Mouse (Mus musculus) CD4-positive, CD25-positive, alpha-beta regulatory T cell, adult 4 months (primary cell): ENCODE data around the gene Myadml2. TPM values are rescaled to one million over a fixed set of nuclear protein-coding genes. Genes with fewer than 3 reads are reported as not detected.
"Not testable (repeated sequence)": the region's sequence is repeated elsewhere in the genome, so short reads cannot be mapped to it uniquely, and the experiment has no call there.

Experiments used
- ATAC-seq: one replicate; pipeline ENCODE4 v1.8.0; 2017
- polyA plus RNA-seq, 2 experiments: library from polyadenylated mRNA; unstranded; fragments of 100-300 nt; shearing (Covaris generic); gene quantifications; one replicate each; pipeline ENCODE4 v1.2.1; 2017

The Myadml2 gene
- not detected for polyA plus RNA-seq

DNA sequence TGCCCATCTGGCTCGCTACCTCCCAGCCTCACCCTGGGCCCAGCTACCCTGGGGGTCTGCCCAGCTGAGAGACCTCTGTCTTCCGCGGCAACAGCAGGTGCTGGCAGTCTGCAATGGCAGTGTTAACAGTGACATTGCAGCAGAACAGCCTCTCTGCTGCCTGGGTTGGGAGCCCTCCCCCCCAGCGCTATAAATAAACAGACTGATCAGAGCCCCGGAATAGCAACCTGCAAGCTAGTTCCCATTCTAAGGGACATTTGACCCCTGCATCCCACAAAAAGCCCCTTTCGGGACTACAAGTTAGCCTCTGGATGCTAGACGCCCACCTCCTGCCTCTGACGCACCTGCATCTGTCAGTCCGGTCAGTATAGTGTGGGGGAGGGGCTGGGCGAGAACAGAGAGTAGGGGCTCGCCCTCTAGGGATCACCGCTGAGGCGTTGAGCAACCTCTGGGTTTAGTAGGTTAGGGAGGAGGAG lies at the start of gene Myadml2:
Gene Myadml2 (minus strand): TSS at position 158 of the 476 bp plus-strand sequence.
- ATAC-seq = no peak

DNA sequence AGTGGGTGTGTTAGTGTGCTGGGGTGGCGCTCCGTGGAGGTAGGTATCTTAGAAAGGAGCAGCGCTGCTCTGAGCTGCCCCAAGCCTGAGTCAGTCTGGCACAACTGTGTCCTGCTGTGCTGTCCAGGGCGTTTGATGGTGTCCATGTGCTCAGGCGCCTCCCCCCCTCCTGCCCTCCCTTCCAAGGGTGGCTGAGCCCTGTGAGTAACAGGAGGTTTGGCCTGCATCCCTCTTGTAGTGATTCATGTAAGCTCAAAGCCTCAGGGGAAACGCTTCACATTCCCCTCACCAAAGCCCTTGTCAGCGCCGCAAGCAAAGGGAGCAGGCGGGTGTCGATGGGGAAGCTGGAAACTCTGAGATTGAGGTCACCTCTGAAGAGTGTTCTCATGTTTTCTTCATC lies 49.8 kb upstream of the Myadml2 start:
- no peak for ATAC-seq

DNA sequence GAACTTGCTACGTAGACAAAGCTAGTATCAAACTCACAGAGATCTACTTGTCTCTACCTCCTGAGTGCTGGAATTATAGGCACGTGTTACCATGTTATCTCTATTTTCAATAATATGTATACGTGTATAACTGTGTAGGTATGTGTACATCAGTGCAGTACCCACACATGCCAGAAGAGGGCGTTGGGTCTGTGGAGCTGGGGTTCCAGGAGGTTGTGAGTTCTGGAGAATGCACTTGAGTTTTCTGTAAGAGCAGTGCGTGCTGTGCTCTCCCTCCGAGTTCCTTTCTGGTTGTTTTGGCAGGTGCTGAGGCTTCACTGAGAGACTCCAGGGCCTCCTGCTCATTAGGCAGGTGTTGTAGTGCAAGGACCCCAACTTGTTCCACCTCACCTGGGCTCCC lies 48.6 kb upstream of the Myadml2 start:
- no peak for ATAC-seq

DNA sequence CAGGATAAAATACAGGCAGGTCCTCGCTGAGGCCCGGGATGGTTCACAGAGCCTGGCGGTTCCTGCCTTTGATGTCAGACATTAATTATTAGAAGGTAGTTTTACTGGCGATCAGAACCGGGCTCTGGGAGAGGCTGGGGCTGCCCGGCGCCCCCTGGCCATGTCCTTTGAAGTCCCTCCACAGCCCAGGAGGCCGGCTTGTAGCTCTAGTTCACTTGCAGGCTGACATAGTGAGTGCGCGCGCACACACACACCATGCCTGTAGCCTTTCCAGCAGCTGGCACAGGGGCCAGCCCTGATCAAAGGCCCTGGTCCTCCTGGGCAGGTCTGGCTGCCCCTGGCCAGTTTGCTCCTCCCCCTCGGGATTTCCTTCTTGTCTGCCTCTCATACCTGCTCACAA lies 47.7 kb upstream of the Myadml2 start:
- ATAC-seq = no peak

DNA sequence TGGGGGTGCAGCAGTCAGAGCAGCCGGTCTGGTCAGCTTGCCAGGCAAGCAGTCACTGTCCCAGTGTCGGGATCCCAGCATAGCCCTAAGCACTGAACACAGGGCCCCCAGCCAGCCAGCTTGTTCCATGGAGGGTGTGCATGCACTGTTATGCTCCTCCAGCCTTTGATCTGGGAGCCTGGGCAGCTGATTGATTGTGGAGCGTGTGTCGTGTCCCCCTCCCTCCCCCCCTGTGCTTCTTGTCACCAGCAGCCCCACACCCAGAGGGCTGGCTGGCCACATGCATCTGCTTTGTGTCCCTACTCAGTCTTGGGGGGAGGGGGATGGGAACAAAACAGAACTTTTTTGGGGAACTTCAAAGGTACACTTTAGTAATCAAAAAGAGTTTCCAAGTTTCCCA lies 47.2 kb upstream of the Myadml2 start:
- no peak for ATAC-seq

DNA sequence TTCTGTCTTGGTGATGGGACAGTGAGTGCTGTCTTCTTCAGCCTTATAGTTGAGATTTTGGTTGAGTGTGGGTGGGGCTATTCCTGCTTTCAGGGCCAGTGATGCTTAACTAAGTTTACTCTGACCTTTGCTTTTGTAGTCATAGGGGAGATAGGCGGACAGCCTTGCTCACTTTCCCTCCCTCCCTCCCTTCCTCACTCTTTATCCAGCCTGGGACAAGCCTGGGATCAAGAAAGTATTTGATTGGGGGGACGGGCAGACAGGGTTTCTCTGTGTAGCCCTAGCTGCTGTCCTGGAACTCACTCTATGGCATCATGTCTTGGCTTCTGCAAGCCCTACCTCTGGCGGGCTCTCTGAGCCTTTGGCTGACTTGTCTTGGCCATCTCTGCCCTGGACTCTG lies 45.5 kb upstream of the Myadml2 start:
- ATAC-seq = no peak

DNA sequence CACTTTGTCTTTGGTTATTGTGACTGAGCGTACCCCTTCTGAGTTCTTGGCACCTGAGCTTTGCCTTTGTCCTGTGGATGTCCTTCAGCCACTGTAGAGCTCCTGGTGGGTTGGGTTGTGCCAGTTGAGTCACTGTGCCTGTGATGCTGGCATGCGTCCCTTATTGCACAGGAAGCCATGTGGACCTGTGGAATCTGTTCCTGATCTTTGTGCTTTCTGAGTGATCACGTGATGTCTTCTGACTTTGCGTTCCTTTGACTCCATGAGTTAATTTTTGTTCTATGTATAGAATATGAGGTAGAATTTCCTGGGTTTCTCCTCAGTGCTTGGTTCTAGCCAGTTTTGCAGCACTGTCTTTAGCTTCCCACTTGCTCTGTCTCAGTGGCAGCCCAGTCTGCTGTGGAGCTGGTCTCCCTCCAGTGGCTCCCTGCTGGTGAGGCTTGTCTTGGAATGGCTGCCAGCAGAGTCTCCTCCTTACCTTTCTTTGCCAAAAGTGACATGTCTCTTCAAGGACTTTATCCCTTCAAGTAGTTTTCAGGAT lies 44.6 kb upstream of the Myadml2 start:
- ATAC-seq = no peak

DNA sequence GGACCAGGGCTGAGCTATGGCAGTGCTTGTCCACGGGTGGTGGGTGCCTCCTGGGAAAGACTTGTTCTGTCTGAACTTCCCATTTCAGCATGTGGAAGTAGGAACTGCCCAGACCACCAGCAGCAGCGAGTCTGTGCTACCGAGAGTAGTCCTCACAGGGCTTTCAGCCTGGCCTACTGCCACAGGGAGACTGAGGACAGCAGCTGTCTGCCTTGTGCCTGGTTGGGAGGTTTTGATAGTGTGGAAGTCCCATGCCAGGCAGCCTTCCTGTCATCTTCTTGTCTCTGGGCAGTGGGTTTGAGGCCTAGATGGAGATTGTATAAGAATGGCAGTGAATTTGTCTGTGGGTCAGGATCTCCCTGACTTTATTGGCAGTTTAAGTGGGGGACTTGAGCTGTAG lies 41.4 kb upstream of the Myadml2 start:
- ATAC-seq = no peak

DNA sequence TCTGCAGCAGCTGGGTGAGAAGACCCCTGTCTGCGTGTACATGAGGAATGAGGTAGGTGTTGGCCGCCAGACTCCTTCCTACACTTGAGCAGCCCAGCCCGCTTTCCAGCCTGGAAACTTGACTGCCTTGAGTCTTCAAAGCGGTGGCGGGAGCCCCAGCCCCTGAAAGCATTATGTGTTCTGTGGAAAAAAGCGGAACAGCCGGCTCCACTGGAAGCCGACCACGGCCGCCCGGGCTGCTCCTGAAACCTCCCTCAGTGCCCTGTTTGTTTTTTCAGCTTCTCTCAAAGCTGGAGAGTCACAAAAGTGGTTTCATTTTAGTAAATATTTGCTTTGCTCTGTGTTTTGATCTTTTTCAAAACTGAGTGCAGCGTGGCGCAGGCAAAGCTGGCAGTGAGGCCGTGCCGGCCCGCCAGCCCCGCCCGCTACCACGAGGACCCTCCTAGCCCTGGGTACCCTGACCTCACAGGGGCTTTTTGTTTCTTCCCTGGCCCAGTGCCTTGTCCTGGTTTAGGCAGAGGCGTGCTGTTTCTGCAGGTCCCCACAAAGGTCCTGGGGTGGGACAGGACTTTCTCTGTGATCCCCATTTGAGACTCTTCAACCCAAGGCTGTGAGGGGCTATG lies 38.8 kb upstream of the Myadml2 start:
- no peak for ATAC-seq

DNA sequence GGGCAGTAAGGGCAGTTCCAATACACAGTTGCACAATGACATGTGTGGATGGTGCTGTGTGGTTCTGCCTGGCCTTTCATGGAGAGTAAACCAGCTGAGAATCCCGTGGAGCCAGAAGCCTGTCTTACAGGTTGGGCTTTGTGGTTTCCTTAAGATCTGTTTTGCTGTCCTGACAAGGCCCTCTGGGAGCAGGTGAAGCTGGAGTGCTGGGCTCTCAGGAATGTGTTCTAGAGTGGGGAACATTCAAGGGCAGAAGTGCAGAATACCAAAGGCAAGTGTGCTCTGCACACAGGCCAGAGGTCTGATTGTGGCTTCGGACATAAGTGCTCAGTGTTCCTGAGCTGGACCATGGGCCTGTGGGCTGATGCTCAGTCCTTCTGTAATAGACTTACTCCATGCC lies 36.7 kb upstream of the Myadml2 start:
- ATAC-seq = no peak

DNA sequence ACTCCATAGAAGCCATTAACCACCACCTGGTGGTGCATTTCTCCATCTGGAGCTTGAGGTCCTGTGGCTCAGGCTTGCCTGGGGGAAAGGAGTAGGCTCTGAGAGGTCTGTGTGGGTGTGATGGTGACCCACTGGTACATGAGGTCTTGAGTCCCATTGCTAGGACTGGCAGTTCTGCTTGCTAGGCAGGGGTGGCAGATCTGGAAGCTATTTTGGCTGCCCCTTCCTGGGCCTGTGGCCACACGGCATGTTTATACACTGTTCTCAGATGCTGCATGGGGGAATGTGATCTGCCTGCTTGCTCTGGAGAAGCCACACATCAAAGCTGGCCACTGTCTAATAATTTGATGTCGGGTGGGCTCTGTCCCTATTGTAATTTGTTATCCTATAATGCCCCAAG lies 36.1 kb upstream of the Myadml2 start:
- ATAC-seq = no peak

DNA sequence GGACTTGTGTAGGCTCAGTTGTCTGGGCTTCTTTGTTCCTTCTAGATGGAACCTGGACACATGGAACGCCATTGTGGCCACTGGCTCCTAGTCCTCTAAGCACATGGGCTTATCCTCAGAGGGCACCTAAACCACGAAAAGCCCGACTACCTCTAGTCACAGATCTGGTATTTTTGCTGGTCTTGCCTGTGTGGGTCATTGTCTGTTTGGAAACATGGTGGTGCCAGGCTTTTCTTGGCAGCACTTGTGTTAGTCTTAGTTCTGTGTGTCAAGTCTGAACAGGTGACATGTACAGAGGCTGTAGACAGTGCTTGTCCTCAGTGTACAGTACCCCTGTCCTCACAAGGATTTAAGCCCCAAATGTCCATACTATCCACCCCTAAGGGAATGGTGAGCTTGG lies 35.6 kb upstream of the Myadml2 start:
- ATAC-seq = no peak

DNA sequence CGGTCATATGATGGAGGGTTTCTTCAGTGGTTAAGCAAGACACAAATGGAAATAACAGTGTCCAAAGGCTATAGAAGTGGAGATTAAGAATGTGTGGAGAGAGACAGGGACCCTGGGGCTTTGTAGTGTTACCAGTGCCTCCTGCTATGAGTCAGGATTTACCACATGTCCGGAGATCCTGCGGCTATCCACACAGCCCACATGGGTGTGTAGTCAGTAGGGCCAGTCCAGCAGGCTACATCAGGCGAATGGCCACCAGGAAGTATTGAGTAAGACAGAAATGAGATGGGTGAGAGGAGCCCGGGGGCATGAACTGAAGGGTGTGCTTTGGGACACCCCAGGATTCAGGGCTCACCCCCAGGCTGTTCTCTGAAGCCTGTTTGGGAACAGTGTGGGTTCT lies 34.7 kb upstream of the Myadml2 start:
- ATAC-seq = no peak

DNA sequence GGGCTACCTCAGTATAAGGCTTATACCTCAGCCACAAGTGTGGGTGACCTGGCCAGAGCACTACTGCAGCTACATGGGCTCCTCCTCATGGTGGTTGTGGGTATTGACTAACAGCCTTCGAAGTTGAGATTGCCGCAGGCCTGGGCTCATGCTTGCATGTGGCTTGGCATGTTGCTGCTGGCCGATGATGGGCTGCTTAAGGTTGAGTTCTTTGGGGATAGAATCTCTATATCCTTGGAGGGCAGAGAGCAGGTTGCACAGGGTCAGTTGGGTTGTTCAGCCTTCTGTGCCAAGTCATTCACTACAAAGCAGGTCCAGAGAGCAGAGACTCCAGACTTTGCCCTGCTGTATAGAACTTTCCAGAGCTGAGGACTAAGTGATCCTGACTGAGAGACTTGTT lies 32.0 kb upstream of the Myadml2 start:
- peak; percentile 32 for ATAC-seq

DNA sequence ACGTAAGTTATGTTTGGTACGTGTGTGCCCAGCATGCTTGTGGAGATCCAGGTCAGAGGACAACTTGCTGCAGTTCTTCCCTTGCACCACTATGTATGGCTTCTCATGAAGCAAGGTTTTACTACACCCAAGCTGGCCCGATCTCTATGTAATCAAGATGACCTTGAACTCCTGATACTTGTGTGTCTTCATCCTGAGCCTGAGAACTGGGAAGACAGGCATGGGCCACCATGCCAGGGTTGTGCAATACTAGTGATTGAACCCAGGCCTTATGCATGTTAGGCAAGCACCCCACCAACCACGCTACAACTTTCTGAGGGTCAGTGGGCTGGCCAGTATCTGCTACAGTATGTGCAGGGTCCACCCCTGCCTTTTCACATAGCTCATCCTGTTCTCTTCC lies 29.0 kb upstream of the Myadml2 start:
- ATAC-seq = no peak

DNA sequence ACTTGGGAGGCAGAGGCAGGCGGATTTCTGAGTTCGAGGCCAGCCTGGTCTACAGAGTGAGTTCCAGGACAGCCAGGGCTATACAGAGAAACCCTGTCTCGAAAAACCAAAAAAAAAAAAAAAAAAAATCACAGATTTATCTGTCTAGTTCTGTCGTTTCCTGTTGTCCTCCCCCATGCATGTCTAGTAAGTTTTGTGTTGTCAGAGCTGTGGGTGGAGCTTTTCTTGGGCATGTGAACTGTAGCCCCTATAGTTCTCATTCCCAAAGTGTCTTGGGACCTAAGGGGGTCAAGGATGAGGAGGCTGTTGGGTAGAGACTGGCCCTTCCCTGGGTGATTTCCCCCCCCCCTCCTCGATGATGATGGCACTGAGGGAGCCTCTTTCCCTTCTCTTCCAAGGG lies 27.9 kb upstream of the Myadml2 start:
- not testable (repeated sequence) for ATAC-seq

DNA sequence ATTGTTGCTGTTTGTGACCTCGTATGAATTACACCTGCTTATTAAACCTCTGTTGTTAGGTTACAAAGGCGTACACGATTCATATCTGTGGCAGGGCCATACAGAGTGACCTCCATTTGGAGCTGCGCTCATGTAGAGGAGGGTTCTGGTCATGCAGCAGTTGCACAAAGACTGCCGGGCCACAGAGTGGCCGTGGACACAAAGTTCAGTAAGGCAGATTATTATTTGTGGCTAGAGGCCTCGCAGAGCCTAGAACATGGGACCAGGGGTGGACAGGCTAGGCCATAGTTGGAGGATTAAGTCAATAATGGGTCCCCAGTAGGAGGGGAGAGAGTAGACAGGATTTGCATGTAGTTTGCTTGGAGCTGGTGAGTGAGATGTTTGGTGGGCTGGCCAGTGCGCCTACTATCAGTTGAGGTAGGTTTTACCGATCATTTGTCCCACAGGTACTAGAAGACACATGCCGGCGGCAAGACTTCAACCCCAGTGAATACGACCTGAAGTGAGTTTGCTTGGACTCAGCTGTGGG lies 25.7 kb upstream of the Myadml2 start:
- no peak for ATAC-seq

DNA sequence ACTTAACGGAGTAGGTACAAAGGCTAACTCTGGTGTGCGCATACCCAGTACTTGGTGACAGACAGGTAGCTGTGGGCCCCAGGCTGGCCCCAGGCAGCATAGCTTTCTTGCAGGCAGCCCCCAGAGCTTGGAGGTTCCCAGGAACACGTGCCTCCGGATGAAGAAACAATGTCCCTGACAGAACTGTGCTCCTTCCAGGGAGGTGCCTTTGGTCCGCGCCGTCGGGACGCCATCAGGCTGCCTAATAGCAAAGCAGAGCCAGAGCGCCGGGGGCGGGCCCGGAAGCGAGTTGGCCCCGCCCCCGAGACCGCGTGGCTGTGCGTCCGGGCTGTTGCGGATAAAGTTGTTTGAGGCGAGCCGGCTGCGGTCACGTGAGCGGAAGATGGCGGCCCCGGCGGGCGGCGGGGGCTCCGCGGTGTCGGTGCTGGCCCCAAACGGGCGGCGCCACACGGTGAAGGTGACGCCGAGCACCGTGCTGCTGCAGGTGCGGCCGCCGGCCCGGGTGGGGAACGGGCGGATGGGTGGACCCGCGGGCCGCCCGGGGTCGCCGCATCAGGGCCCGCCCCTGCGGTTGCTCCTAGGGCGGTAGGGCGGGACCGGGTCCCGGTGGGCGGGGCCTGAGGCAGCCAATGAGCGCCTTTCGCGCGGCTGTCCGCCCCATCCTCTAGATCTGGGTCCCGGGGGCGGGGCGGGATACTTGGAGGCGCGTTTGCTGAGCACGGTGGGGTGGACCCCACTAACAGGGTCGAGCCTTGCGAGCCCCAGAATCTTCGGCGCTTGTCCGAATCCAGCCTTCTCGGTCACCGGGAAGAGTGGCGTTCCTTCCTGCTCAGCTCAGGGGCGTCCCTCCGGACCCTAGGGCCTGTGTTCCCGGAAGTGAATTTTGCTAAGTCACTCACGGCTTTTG lies 25.0 kb upstream of the Myadml2 start, which contains the start of gene Aspscr1:
Gene Aspscr1 (plus strand): TSS at position 287 of the 907 bp plus-strand sequence.
- peak; percentile 90 for ATAC-seq

DNA sequence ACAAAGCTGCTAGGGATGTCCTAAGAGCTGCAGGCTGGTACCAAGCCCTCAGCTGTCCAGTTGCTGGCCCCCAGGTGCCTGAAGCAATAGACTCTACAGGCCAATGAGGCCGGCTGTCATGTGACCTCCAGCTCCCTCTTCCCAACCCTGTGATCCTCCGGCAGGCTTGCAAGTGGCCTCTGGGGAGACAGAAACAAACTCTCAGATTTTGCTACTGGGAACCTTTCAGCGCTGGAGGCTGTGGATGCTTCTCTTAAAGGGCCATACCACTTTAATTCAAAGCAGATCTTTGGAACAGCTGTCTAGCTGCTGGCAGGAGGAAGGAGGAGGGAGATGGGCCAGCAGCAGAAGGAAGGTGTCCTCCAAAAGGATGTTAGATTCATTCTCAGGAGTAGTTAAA lies 18.7 kb upstream of the Myadml2 start:
- ATAC-seq = no peak

DNA sequence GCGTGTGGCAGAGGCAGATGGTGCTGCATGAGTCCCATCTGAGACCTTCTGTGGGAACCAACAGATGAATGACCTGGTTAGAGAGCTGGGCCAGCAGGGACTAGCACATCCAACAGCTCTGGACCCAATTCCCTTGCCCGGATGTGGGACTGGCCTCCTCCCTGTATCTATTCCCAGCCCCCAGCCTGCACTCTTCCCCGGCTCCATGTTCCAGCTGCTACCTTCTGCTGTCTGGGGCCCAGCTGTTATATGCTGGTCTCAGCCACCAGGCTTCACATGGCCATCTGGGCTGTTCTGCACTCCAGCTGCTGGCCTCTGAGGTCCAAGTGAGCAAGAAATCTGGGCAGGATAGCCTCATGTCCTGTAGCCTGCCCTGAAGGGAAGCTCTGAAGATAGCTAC lies 17.4 kb upstream of the Myadml2 start:
- no peak for ATAC-seq

DNA sequence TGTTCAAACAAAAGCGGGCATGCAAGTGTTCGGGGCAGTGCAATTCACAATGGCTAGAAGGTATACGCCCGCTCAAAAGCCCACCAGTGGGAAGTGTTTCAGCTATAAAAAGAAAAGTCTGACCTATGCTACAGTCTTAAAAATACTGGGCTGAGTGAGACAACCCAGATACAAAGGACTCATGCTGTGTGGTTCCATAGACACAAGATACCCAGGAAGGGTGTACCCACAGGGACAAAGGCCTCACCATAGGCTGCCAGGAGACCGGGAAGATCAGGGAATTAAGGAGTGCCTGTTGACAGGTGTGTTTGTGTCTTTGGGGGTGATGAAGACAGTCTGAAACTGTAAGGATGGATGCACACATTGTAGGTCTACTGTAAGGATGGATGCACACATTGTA lies 15.8 kb upstream of the Myadml2 start:
- ATAC-seq = no peak

DNA sequence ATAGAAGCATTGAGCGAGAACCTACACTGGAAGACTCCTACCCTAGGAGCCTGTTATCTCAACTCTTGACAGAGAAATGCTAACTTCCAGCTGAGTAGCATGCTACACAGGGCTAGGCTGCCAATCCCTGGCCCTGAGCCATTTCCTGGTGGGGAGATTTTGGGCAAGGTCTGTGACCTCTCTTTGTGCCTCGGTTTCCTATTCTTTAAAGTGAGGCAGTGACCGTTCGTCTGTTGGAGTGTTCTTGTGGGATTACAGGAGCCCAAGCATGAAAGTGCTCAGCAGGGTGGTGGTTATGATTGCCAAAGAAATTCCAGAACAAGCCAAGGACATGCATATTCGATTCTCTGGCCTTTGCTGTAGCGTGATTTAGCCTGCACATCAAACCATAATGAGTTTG lies 14.8 kb upstream of the Myadml2 start:
- ATAC-seq = no peak

DNA sequence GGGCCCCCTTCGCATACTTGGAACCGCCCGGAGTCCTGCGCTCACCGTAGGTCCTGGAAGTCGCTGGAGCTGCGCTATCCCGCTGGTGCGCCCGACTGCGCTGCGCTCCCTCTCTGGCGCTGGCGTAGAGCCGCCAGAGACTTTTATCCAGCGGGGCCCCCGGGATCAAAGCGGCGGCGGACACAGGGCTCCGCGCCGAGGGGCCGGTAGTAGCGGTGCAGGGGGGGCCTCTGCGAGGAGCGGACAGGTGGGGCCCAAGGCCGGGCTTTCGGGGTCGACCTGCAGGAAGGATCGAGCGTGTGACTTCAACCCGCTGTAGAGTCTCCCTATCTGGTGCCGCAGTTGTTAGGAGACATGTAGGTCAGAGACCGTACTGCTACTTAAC lies 13.1 kb upstream of the Myadml2 start, which contains the start of gene Notum:
Gene Notum (minus strand): TSS at position 100 of the 385 bp plus-strand sequence.
- no peak for ATAC-seq
